Mouse (Mus musculus) cortical plate, adult 2 months (tissue): ENCODE data around the gene Tmem8. TPM values are rescaled to one million over a fixed set of nuclear protein-coding genes. Genes with fewer than 3 reads are reported as not detected.
A peak's percentile ranks its signal among the peaks of the same experiment; 100 is the strongest.

Source experiments
- H3K27ac ChIP-seq: fragments of 200-500 bp; 2 replicates; pipeline ENCODE4 v1.5.1; 2012; ENCODE audit warnings: low read length, control low read depth, inconsistent platforms; ENCODE audit not compliant: insufficient read depth
- H3K4me1 ChIP-seq: fragments of 200-500 bp; 2 replicates; pipeline ENCODE4 v1.6.1; 2011; ENCODE audit warnings: low read length; ENCODE audit not compliant: control insufficient read depth, insufficient read depth
- H3K4me3 ChIP-seq: fragments of 200-500 bp; 2 replicates; pipeline ENCODE4 v1.5.1; 2011; ENCODE audit warnings: mild to moderate bottlenecking, low read length, control low read depth; ENCODE audit not compliant: insufficient read depth
- CTCF ChIP-seq: fragments of 200-500 bp; IDR thresholded peaks from 2 replicates; pipeline ENCODE4 v1.5.1; 2011; ENCODE audit warnings: mild to moderate bottlenecking, control low read depth, low read length; ENCODE audit not compliant: insufficient read depth; ENCODE audit errors: extremely low read depth
- POLR2A ChIP-seq: fragments of 200-500 bp; IDR thresholded peaks from 2 replicates; pipeline ENCODE4 v1.6.1; 2011; ENCODE audit warnings: mild to moderate bottlenecking, low read length, control low read depth; ENCODE audit not compliant: insufficient read depth; ENCODE audit errors: extremely low read depth
- polyA plus RNA-seq: library from polyadenylated mRNA; depleted of rRNA; stranded (reverse); fragments of >200 nt; gene quantifications from 2 replicates; pipeline ENCODE4 v1.2.3, GENCODE M21; 2012; rRNA removed

The Tmem8 gene
- 27.4 and 31.6 TPM in 2 replicates for polyA plus RNA-seq

GRCm38 (mm10) chr17:26113181-26113948 lies at the start of gene Tmem8:
Tmem8 (plus strand) TSS chr17:26113299.
- Histone ChIP-seq H3K27ac (no peak within 1 kb of the TSS), H3K4me1 (no peaks in the 10 kb centered on the region), H3K4me3 (peak within 1 kb of the TSS; percentile 55)
- TF ChIP-seq CTCF (no peak), POLR2A (peak; percentile 21; the same call in 1 of the 2 replicates)

GRCm38 (mm10) chr17:26064916-26065315 lies 48.2 kb upstream of the Tmem8 start:
- TF ChIP-seq POLR2A (no peak), CTCF (no peak)
- H3K4me1 ChIP-seq = peaks cover 13% of the 10 kb centered on the region
- H3K4me3 ChIP-seq = peak overlapping the region; percentile 18
- no peak overlapping the region for H3K27ac ChIP-seq

- no peak overlapping the region for H3K27ac ChIP-seq
- H3K4me3 ChIP-seq = peak overlapping the region; percentile 39
- H3K4me1 ChIP-seq = peaks cover 13% of the 10 kb centered on the region
- TF ChIP-seq CTCF = no peak
- TF ChIP-seq POLR2A = no peak
Measured at GRCm38 (mm10) chr17:26066488-26067020, 46.5 kb upstream of the Tmem8 start.

GRCm38 (mm10) chr17:26068024-26068830 lies 44.9 kb upstream of the Tmem8 start:
- Histone ChIP-seq H3K4me3 (peak overlapping the region; percentile 39), H3K27ac (peak overlapping the region; percentile 66; the same call in 1 of the 2 replicates), H3K4me1 (peaks cover 10% of the 10 kb centered on the region)
- no peak for TF ChIP-seq POLR2A

GRCm38 (mm10) chr17:26068831-26069739 lies 44.0 kb upstream of the Tmem8 start, which contains the start of gene Rab11fip3:
Rab11fip3 (minus strand) TSS chr17:26069555.
- peaks cover 9% of the 10 kb centered on the region for H3K4me1 ChIP-seq
- peak within 1 kb of the TSS; percentile 39 for H3K4me3 ChIP-seq

GRCm38 (mm10) chr17:26070136-26070535 lies 43.0 kb upstream of the Tmem8 start:
- TF ChIP-seq POLR2A (no peak), CTCF (no peak)
- H3K4me3 ChIP-seq = peak overlapping the region; percentile 39
- no peak overlapping the region for H3K27ac ChIP-seq
- H3K4me1 ChIP-seq = peaks cover 6% of the 10 kb centered on the region

More at GRCm38 (mm10) chr17:26068831-26069739, 44.0 kb upstream of the Tmem8 start, which contains the start of gene Rab11fip3:
- TF ChIP-seq POLR2A (peak; percentile 98), CTCF (no peak)
- peak within 1 kb of the TSS; percentile 66 for H3K27ac ChIP-seq

- Histone ChIP-seq H3K4me3 (no peak overlapping the region), H3K27ac (peak overlapping the region; percentile 67; the same call in 1 of the 2 replicates), H3K4me1 (peaks cover 5% of the 10 kb centered on the region)
- no peak for TF ChIP-seq POLR2A
- no peak for TF ChIP-seq CTCF
Measured at GRCm38 (mm10) chr17:26075246-26075645, 37.9 kb upstream of the Tmem8 start.

- Histone ChIP-seq H3K4me3 (no peak overlapping the region), H3K4me1 (peaks cover 7% of the 10 kb centered on the region), H3K27ac (no peak overlapping the region)
- TF ChIP-seq POLR2A (no peak), CTCF (no peak)
Measured at GRCm38 (mm10) chr17:26078851-26079250, 34.2 kb upstream of the Tmem8 start.
